Mouse (Mus musculus) kidney, adult 11 months (tissue): ENCODE data around the gene D630045J12Rik.

Experiments
- DNase-seq: peaks from one replicate; pipeline ENCODE4 v3.0.0; 2022

D630045J12Rik gene

GRCm38 (mm10) chr6:38083204-38083603 is 170.6 kb downstream of the D630045J12Rik start:
- no peak for DNase-seq

- DNase-seq = peak; percentile 44
Measured at GRCm38 (mm10) chr6:38081727-38082341, 172.0 kb downstream of the D630045J12Rik start.

GRCm38 (mm10) chr6:38080364-38080763 is 173.4 kb downstream of the D630045J12Rik start:
- no peak for DNase-seq

- DNase-seq = no peak
Measured at GRCm38 (mm10) chr6:38073592-38073991, 180.2 kb downstream of the D630045J12Rik start.
